Mouse (Mus musculus) neutrophil, adult 59 days (primary cell): ENCODE data around the gene Ruvbl1. TPM values are rescaled to one million over a fixed set of nuclear protein-coding genes. Genes with fewer than 3 reads are reported as not detected.

ENCODE experiments used
- total RNA-seq, 2 experiments: library from RNA; stranded (reverse); gene quantifications; 1 replicate in 1 of 2; 2 replicates in 1 of 2; pipeline ENCODE4 v1.2.4; 2023

The Ruvbl1 gene
- total RNA-seq: 10 to 100 TPM; 12.8 to 14.0 TPM

GRCm38 (mm10) chr6:88465181-88465920 is at the start of gene Ruvbl1:
Gene Ruvbl1, plus strand, starts transcription at chr6:88465409.

DNA sequence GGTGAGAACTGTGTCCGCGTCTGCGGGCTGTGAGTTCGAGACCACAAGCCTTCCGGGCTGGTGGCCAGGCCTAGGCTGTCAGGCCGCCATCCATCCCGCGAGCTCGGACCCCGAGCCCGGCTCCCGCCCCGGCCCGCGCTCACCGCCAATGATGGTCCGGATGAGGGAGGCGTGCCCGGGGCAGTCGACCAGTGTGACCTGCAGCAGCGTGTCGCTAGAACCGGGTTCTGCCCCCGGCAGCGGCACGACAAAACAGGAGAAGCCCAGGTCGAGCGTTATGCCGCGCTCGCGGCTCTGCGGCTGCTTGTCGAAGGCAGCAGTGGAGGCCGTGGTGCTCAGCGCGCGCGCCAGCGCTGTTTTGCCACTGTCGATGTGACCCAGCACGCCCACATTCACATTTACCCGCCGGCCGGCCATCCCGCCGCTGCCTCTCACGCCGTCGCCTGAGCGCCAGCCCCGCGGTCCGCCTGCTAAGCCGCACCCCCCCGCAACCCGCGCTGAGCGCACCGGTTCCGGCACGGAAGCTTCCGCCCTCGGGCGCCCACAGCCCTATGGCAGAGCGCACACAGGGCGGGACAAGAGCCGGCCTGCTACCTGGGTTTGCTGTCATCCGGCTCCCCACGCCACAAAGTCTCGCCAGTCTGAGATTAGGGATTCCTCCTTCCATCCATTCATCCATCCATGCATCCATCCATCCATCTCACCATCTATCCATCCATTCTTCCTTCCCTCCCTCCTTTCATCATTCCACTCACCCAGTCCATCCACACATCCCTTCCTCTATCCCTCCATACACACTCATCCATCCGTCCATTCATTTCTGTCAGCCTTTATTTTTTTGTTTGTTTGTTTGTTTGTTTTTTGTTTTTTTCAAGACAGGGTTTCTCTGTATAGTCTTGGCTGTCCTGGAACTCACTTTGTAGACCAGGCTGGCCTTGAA is 18.9 kb upstream of the Ruvbl1 start, which contains the start of gene Eefsec:
Eefsec (minus strand) TSS at position 477 of the 940 bp plus-strand sequence.

DNA sequence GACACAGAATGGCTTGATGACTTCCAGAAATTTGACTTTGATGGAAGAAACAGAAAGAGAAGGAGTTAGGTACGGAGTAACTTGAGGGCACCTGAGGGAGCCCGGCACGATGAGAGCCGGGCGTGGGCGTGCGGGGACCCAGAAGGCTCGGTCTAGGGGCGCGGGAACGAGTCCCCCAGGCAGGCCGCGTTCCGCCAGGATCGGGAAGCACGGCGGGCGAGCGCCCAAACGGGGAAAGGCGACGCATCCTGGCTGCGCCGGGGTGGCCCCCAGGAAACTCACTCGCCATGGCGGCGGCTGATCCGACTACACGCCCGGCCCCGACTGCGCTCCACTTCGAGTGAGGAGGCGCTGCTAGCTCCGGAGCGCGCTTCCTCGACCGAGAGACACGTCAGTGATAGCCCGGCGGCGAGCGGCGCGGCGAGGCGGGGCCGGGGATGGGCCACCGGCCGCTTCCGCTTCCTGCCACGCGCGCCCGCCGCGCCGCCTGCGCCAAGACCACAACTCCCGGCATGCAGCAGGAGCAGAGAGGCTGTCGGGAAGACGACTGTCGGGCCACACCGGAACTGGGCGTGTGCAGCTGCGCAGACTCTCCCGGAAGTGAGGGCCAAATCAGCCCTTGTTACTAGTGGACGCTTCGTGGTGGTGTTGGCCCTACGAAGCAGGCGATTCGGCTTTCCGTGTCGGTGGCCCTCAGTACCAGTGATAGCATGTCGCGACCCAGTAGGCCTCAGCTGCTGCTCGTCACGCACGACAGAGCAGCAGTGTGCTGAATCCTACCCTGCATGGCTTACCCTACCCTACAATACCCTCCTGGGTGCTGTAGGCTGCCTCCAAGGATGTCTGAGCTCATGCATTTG is 53.4 kb downstream of the Ruvbl1 start, which contains the start of gene Sec61a1:
Sec61a1 (minus strand) TSS at position 502 of the 860 bp plus-strand sequence.

Other genes with a start within 250 kb of the Ruvbl1 start
- not detected for gene Dnajb8, start 243.1 kb upstream of the Ruvbl1 start, total RNA-seq
- gene Eefsec, start 18.9 kb upstream of the Ruvbl1 start, total RNA-seq: 10 to 100 TPM; 13.7 to 15.3 TPM
- gene Sec61a1, start 53.5 kb downstream of the Ruvbl1 start, total RNA-seq: 100 to 1,000 TPM; 158 to 159 TPM
- not detected for gene Kbtbd12, start 172.5 kb downstream of the Ruvbl1 start, total RNA-seq